Mouse (Mus musculus) left cerebral cortex, adult 18-20 months (tissue): ENCODE results near the gene Nudt16l1. TPM values are rescaled to one million over a fixed set of nuclear protein-coding genes. Genes with fewer than 3 reads are reported as not detected.

Experiments
- DNase-seq, 2 experiments: peaks; one replicate each; pipeline ENCODE4 v3.0.0; 2021 to 2022; ENCODE audit warnings: low spot score in 2 of 2, mixed read lengths in 1 of 2
- total RNA-seq, 2 experiments: library from RNA; stranded (reverse); gene quantifications; 2 replicates each; pipeline ENCODE4 v1.2.3; 2021

Nudt16l1 gene
- total RNA-seq, 2 experiments from 2014 or later = 65.9 to 71.0 TPM

DNA sequence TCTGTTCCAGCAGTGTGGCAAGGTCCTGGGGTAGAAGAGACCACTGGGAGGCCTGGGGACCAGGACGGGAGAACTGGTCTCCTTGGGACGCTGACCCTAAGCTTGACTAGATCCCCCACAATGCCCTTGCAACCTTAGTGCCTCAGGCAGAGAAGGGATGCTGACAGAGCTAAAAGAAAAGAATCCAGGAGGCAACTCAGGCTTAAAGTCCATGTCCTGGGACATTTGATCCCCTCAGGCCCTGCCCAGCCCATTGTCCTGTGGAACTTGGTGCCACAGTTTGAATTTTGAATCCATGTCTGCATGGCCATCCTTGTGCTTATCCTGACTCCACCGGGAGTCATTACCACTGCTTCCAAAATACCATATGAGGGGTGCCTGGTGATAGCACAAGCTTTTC is 7.6 kb downstream of the Nudt16l1 start:
- no peak for DNase-seq

DNA sequence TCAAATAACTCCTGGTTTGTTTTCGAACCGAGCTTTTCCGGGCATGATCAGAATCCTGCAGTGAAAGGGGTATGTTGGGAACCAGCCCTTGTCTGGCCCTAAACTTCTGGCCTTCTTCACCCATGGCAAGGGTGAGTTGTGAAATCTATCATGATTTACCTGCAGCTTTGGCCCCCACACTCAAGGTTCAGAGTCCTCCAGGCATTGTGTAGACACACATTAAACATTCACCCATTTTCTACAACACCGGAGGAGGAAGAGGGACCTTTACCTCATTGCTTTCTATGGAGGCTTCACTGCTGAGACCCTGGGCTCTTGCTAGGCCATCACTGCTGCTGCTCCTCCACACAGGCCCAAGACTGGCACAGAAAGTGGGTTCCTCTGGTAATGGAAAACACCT is 8.8 kb downstream of the Nudt16l1 start:
- DNase-seq = no peak

DNA sequence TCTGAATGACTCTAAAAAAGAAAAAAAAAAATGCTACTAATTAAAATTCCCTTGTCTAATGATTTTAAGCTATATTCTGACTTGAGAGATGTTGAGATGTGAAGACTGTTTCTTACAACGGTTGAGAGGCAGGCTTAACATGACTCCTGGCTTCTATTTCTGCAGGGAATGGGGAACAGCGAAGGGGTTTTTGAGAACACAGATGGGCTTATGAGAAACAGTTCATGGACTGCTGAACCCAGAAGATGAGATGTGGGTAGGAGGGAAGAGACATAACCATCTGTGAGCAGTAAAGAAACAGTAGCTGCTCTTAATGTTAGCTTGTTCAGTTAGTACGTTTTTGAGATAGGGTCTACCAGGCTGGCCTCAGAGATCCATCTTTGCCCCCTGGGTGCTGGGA is 18.0 kb downstream of the Nudt16l1 start:
- no peak for DNase-seq

DNA sequence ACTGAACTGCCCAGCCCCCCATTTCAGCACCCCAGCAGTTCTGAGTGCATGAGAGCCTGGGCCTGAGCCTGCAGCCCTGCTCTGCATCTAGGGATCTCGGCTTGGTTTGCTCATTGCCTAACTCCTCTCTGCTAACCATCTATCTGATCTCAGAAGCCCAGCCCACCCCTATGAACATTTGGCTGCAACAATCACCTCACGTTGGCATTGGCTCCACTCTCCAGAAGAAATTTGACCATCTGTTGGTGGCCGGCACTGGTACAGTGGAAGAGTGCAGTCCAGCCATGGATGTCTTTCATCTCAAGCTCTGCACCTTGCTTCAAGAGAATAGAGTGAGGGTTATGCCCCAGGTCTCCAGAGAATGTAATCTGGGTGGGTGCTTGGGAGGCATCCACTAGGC is 18.9 kb downstream of the Nudt16l1 start:
- no peak for DNase-seq

DNA sequence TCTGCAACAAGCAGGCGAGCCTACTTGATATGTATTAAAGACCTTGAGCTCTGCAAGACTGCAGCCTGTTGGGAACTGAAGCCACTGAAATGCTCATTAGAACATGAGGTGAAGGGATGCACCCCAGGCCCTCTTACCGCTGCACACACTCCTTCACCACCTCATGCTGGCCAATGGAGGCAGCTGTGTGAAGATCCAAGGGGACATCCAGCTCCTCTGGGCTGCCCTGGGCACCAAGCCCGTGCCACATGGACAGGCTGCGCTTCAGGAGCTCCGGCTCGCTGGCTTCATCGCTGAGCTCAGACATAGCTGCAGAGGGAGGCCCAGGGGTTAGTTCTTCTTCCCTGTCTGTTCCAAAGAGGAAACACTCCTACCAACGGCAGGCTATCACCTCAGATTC is 21.7 kb downstream of the Nudt16l1 start:
- DNase-seq = no peak

DNA sequence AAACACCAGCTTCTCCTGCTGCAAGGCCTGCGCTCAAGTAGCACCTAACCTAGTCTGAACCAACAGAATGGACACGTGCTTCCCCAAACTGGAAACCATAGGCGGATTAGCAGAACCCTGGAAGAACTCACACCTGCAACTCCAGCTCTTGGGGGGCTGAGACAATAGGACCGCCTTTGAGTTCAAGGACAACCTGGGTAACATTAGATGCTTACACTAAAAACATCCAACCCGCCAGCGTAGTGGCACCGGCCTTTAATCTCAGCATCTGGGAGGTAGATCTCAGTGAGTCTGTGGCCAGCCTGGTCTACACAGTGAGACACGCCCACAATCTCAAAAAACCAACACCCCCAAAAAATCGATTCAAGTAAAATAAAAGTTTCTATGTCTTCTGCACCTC is 24.8 kb downstream of the Nudt16l1 start:
- DNase-seq = no peak

DNA sequence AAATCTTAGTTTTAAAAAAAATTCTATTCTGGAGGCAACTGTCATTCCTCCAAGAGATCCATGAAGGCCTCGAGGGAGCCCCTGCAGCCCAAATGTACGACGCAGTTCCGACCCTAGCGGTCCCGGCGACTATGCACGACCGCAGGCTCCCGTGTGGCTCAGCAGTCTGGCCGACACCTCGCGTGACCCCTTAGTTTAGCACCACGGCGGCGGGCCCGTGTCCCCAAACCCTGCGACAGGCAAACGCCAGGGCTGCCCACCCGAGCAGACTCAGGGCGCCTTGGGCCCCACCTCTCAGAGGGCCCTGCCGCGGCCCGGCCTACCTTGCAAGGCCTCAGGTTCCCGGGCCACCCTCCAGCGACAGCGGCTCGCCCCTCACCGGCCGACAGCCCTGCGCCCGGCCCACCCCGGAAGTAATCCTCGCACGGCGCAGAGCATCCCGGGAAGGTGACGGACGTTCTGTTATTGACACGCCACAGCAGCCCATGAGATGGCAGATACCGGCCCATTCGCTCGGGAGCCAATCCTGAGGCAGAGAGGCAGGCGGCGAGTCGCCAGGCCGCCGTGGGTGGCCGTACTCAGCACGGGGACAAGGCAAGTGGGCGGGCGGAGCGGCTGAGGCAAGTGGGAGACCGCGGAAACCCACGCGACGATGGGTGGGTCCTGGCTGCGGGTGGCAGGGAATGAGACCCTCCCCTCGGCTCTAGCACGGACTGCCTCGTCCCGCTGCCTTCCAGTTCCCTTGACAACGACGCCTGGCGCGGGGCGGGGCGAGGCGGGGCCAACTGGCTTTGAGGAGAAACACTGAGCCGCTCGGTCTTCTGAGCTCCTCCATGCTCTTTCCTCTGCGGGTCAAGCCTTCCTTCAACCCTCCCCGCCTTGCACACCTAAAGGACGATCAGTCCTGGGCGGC is 25.5 kb downstream of the Nudt16l1 start, which contains the start of gene Anks3:
TSS of gene Anks3 (minus strand) at position 409 of the 913 bp plus-strand sequence.
- peak; percentile 98 to 100 for DNase-seq

DNA sequence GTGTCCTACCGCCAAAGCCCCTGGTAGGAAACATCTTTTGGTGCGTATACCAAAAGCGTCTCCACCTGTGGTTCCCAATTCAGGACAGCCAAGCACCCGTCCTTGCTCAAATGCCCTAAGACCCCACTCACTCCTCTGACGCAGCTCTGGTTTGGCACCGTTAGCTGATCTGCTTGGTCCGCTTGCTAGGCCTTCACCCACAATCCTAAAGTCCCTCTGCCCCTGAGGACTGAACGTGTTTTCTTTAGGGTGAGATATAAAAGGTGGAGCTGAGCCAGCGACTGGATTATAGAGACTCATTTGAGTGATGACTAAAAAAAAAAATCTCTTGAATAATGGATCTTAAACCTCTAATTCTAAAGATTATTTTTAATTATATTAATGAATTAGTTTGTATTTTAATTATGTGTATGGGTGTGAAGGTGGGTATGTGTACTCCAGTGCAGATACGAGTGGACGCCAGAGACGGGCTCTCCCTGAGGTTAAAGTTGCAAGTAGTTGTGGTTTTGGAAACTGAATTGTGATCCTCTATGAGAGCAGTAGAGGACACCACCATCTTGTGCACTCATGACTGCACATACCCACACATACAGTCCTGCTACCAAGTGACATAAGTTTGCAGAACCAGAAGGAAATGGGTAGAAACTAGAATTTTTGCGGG is 26.3 kb downstream of the Nudt16l1 start:
- DNase-seq = no peak

DNA sequence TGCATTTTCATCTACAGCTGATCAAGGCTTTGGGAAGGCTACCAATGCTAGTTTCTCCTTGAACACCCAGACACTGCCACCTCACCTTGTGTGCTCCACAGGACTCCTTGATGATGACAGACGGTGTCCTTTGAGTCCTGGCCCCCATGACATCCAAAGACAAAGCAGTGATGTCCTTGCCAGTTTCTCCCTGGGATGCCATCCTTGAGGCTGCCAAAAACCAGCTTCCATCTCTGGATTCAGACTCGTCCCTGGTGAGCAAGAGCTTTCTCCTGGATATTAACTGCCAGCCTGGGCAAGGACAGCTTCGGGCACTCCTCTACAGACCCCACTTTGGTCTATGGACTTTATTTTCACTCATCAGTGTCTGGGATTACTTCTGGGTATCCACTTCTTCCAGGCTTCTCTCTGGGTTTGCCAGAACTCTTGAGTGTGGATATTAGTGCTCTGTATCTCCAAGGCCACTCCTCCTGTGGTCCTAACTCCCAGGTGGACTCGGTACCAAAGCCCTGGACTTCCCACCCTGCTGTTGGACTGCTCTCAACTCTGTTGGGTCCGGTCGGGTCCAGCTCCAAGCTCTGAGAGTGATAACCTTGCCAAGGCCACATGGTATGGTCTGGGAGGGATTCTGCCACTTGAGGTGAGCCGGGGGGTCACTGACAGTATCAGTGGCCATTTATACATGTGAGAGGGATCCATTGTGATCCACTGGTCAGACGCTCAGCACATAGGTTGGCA is 27.0 kb downstream of the Nudt16l1 start:
- no peak for DNase-seq

DNA sequence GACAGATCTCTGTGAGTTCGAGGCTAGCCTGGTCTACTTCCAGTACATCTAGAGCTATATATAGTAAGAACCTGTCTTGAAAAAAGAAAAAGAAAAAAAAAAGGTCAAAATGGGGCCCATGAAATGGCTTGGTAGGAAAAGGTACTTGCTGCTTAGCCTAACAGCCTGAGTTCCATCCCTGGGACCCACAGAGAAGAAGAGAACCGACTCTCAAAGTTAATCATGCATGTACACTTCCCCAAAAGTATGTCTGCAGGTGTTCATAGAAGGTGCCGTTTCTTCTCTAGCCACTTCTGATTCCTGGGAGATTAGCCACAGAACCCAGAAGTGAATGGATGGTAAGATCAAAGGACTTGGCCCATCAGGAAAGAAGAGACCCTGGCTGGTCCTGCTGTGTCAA is 29.9 kb downstream of the Nudt16l1 start:
- DNase-seq = no peak

DNA sequence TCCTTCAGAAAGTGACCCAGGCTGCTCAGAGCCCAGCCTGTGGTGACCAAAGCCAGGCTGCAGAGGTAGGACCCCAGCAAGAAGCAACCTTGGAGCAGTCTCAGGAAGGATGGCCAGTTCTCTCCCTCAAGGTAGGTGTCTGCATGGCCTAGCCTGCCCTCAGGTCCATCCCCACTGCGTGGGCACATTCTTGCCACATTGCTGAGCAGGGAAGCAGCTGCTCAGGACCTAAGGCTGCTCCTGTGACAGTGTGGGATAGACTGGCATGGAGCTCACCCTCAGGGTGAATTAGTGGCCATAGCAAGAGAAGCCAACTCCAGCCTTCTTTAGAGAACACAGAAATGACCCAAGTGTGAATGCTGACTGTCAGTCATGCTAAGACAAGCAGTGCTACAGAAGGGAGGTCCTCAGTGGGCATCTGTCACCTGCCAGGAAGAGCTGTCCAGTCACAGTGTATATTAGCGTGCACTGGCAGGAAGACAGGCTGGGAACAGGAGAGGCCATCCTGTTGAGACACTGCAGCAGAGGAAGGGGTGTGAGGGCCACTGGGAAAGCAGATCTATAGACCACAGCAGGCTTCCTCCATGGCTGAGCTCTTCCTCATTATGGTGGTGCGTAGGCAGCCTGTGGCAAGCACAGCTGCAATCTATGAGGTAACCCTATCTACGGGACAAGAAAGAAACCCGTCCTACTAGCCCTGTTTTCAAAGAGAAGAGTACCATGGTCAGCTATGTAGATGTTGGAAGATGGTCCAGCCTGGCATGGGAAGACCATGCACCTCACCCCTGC is 30.7 kb downstream of the Nudt16l1 start:
- no peak for DNase-seq

DNA sequence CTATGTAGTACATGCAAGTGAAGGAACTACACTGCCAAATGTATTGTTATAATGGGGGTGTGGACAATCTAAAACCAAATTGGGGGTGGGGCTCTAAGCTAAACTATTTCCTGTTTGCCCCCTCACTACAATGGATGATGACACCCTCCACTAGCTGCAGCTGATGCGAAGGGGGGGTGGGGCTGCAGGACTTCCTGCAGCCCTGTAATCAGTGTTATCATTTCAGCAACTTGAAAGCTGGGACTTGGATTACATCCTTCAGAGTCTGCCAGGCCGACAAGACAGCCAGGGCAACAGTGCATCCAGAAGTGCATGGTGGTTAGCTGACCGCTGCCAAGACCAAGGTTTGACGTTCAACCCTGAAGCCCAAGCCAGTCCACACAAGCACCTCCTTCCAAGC is 33.1 kb downstream of the Nudt16l1 start:
- no peak for DNase-seq

DNA sequence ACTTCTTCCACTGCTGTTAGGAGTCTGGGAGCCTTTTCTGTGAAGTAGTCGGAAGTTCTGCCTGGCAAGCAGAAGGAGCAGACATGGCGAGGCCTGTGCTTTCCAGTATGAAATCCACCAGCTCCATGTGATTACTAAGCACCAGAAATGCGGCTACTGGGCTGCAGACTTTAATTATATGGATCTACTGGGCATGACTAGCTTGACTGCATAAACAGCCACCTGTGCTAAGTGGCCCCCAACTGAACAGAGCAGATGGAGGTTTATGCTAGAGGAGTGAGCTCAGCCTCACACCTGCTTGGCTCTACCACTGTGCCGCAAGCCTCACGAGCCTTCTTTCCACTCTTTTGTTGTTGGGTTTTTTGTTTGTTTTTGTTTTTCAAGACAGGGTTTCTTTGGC is 36.0 kb downstream of the Nudt16l1 start:
- DNase-seq = no peak

DNA sequence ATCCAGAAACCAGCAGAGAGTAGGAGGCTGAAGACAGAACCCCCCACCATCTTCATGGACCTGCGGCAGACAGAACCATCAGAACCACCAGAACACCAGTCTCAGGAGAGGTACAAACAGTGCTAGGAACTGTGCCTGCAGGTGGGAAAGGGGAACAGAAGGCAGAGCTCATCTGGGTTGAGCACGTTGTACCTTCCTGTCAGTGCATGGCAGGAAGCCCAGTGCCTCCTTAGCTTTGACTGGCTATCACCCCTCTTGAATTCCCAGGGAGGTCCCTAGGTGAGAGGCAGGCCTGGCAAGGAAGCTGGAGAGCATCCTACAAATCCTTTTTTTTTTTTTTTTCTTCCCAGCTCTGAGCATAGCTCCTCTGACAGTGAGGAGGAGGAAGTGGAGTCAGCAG is 37.6 kb downstream of the Nudt16l1 start:
- DNase-seq = peak; percentile 33 to 47

DNA sequence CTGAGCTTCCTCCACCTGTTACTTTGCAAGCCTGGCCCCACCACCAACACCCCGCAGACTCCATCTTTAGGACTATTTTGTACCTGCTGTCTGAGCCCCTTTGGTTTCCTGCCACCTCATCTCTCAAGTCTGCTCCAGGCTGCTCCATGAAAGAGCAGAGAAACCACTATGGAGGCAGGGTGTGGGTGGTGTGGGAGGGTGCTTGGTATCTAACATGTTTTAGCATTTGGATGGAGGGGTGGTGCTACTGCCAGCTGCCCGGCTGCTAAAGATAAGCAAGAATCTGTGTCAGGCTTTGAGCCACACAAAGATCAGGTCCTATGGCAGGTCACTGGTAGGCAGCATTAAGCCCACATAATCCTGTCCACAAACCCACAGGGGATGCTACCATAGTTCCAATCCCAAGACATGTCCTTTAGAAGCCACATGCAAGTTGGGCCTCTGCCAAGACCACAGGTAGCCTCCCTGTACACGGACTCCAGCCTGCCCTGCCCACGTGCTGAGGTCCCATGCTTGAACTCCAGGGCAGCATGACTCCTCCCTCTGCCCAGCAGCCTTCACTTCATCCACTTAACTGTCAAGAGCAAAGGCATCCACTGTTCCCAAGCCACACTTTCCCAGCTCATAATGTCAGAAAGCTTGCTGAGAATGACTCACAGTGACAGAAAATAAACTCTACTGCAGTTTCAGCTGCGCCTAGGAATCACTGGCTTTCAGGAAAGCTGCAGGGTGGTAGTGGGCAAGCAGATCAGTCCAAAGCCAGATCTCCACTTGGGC is 39.9 kb downstream of the Nudt16l1 start:
- DNase-seq = peak; percentile 32 to 51

DNA sequence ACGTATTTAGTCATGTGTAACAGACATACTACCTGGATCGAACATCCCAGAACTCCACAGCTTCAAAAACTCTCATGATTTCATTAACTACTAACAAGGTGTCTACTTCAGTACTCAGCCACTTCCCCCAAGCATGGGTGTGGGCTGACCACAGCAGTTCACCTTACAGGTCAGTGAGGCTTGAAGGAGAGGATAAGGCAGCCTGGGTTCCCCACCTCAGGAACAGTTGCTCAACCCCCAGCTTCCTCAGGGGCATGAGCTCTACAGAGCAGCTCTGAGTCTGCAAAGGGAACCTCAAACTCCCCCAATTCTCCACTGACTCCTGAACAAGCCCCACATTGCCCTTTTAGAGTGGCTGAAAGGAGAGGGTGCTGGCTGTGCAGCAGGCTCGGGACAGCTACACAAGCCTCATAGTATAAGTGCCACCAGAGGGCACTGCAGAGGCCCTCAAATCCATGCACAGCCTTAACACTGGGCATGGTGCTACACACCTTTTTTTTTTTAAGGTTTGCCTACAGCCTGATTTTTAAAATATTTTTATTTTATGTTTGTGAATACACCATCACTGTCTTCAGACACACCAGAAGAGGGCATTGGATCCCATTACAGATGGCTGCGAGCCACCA is 41.3 kb downstream of the Nudt16l1 start:
- no peak for DNase-seq

DNA sequence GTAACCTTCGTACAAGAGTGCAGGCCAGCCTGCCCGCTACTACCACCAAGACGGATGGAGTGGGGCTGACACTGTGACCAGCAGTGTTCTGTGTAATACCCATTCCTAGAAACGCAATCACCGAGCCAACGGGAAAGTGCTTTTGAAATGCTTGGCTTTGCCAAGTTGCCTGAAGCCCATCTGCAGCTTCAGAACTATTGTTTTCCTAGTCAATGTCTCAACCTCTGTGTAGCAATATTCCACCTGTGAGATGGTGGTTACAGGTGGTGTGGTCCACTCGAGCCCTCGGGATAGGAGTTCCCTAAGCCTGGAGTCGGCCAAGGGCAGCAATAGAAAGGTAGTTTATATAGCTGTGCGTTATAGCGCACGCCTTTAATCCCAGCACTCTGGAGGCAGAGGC is 46.2 kb downstream of the Nudt16l1 start:
- no peak for DNase-seq
